Mouse (Mus musculus): ENCODE measurements around the gene Il21r. TPM values are rescaled to one million over a fixed set of nuclear protein-coding genes. Genes with fewer than 3 reads are reported as not detected.

Gene Il21r
- total and polyA plus RNA-seq, 3 experiments, result 0.06 TPM; not detected in 2

DNA sequence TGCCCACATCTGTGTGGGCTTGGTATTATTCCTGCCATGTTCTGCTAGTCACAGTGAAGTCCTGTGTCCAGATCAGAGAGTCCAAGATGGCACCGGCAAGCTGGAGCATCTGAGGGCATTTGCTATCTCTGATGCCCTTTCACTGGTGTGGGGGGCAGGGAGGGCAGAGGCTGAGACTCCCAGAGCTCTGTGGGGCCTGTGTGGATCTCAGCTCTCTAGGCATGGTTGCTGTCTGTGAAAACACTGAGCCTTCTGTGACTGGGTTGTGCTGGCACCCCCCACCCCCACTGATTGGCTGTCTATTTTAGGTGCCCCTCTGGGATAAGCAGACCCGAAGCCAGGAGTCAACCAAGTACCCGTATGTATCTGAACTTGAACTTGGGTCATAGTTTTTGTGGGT, 28.4 kb upstream of the Il21r start:
- H3K36me3 ChIP-seq (ENCODE audit: control insufficient read depth in 1 of 2, insufficient read depth in 2 of 2, low read length in 2 of 2), result no peaks in the 10 kb centered on the region
- H3K27me3 ChIP-seq (ENCODE audit: control insufficient read depth in 1 of 2, insufficient read depth in 2 of 2, low read length in 2 of 2), result no peaks in the 10 kb centered on the region

DNA sequence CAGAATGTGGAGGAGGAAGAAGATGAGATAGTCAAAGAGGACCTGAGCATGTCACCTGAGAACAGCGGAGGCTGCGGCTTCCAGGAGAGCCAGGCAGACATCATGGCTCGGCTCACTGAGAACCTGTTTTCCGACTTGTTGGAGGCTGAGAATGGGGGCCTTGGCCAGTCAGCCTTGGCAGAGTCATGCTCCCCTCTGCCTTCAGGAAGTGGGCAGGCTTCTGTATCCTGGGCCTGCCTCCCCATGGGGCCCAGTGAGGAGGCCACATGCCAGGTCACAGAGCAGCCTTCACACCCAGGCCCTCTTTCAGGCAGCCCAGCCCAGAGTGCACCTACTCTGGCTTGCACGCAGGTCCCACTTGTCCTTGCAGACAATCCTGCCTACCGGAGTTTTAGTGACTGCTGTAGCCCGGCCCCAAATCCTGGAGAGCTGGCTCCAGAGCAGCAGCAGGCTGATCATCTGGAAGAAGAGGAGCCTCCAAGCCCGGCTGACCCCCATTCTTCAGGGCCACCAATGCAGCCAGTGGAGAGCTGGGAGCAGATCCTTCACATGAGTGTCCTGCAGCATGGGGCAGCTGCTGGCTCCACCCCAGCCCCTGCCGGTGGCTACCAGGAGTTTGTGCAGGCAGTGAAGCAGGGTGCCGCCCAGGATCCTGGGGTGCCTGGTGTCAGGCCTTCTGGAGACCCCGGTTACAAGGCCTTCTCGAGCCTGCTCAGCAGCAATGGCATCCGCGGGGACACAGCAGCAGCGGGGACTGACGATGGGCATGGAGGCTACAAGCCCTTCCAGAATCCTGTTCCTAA, 27.3 kb upstream of the Il21r start:
- no peak overlapping the region for H3K9ac ChIP-seq (ENCODE audit: control insufficient read depth, low read depth, low read length, poor library complexity, severe bottlenecking)
- no peak for DNase-seq (ENCODE audit: low read depth, low spot score)
- TF ChIP-seq E2F4 (IDR thresholded peaks at IDR 0.05; ENCODE audit: borderline replicate concordance, low read depth, low read length) (no peak), TCF12 (IDR thresholded peaks at IDR 0.05; ENCODE audit: low read depth, low read length) (no peak), TBP (IDR thresholded peaks at IDR 0.05; ENCODE audit: low read depth, low read length) (no peak), ELF1 (IDR thresholded peaks at IDR 0.05; ENCODE audit: low read depth, low read length) (no peak), ZNF384 (IDR thresholded peaks at IDR 0.05; ENCODE audit: low read depth, low read length) (no peak), MYC (IDR thresholded peaks at IDR 0.05; ENCODE audit: low read depth, low read length) (no peak), RAD21 (IDR thresholded peaks at IDR 0.05; ENCODE audit: low read depth, low read length) (no peak), EP300 (IDR thresholded peaks at IDR 0.05; ENCODE audit: low read depth in 1 of 2, low read length in 2 of 2) (no peak), MAZ (IDR thresholded peaks at IDR 0.05; ENCODE audit: low read depth, low read length) (no peak), KAT2A (conservative IDR thresholded peaks at IDR 0.05; ENCODE audit: low read depth, low read length) (no peak), UBTF (IDR thresholded peaks at IDR 0.05; ENCODE audit: borderline replicate concordance, insufficient read depth, low read depth, low read length) (no peak), SIN3A (IDR thresholded peaks at IDR 0.05; ENCODE audit: low read length) (no peak), MAX (IDR thresholded peaks at IDR 0.05; ENCODE audit: low read length) (no peak), HCFC1 (IDR thresholded peaks at IDR 0.05; ENCODE audit: low read depth, low read length) (no peak), RCOR1 (IDR thresholded peaks at IDR 0.05; ENCODE audit: low read depth, low read length) (no peak), BHLHE40 (IDR thresholded peaks at IDR 0.05; ENCODE audit: borderline replicate concordance, low read depth, low read length) (no peak), ETS1 (IDR thresholded peaks at IDR 0.05; ENCODE audit: low read depth, low read length) (no peak), MEF2A (IDR thresholded peaks at IDR 0.05; ENCODE audit: extremely low read depth, insufficient replicate concordance, low read depth, low read length, poor library complexity, severe bottlenecking) (no peak)
- no peaks in the 10 kb centered on the region for H3K36me3 ChIP-seq (ENCODE audit: control insufficient read depth in 1 of 2, insufficient read depth in 2 of 2, low read length in 2 of 2)
- H3K27me3 ChIP-seq (ENCODE audit: control insufficient read depth in 1 of 2, insufficient read depth in 2 of 2, low read length in 2 of 2), result no peaks in the 10 kb centered on the region
- H3K9me3 ChIP-seq (replicated peaks; ENCODE audit: insufficient read depth, low read length), result no peaks in the 10 kb centered on the region
- no peaks in the 10 kb centered on the region for H3K79me2 ChIP-seq (ENCODE audit: control insufficient read depth, insufficient read depth, low read length, poor library complexity)
- no peaks in the 10 kb centered on the region for H3K4me1 ChIP-seq (ENCODE audit: control insufficient read depth in 1 of 2, insufficient read depth in 2 of 2, low read length in 2 of 2)
- H3K4me3 ChIP-seq (ENCODE audit: control insufficient read depth in 1 of 2, insufficient read depth in 1 of 2, low read depth in 2 of 2, low read length in 2 of 2), result no peak overlapping the region
- H3K27ac ChIP-seq (ENCODE audit: control insufficient read depth, low read depth, low read length), result no peak overlapping the region

More for the DNA sequence above, 28.4 kb upstream of the Il21r start:
- Histone ChIP-seq H3K9me3 (replicated peaks; ENCODE audit: insufficient read depth, low read length) (no peaks in the 10 kb centered on the region), H3K9ac (ENCODE audit: control insufficient read depth, low read depth, low read length, poor library complexity, severe bottlenecking) (no peak overlapping the region), H3K27ac (ENCODE audit: control insufficient read depth, low read depth, low read length) (no peak overlapping the region), H3K4me3 (ENCODE audit: control insufficient read depth in 1 of 2, insufficient read depth in 1 of 2, low read depth in 2 of 2, low read length in 2 of 2) (no peak overlapping the region), H3K79me2 (ENCODE audit: control insufficient read depth, insufficient read depth, low read length, poor library complexity) (no peaks in the 10 kb centered on the region), H3K4me1 (ENCODE audit: control insufficient read depth in 1 of 2, insufficient read depth in 2 of 2, low read length in 2 of 2) (no peaks in the 10 kb centered on the region)
- TF ChIP-seq USF1 (IDR thresholded peaks at IDR 0.05; ENCODE audit: low read depth, low read length) (no peak), CTCF (IDR thresholded peaks at IDR 0.05 in 2 of 3, conservative IDR thresholded peaks at IDR 0.05 in 1 of 3; ENCODE audit: control insufficient read depth in 1 of 3, insufficient read depth in 1 of 3, low read depth in 2 of 3, low read length in 3 of 3, poor library complexity in 1 of 3, severe bottlenecking in 1 of 3) (no peak), EP300 (IDR thresholded peaks at IDR 0.05; ENCODE audit: low read depth in 1 of 2, low read length in 2 of 2) (no peak), HCFC1 (IDR thresholded peaks at IDR 0.05; ENCODE audit: low read depth, low read length) (no peak)
- DNase-seq (ENCODE audit: low read depth, low spot score), result no peak
